Mouse (Mus musculus) macrophage (primary cell): ENCODE data around the gene Ubac2. TPM values are rescaled to one million over a fixed set of nuclear protein-coding genes. Genes with fewer than 3 reads are reported as not detected.
A peak's percentile ranks its signal among the peaks of the same experiment; 100 is the strongest.

Experiments
- H3K27ac ChIP-seq: fragments of 350-480 bp; formaldehyde crosslinking; 2 replicates; pipeline ENCODE4 v1.9.0; 2021
- H3K36me3 ChIP-seq: fragments of 350-480 bp; formaldehyde crosslinking; 2 replicates; pipeline ENCODE4 v1.9.0; 2021; ENCODE audit errors: inconsistent target
- H3K4me3 ChIP-seq: fragments of 350-480 bp; formaldehyde crosslinking; 2 replicates; pipeline ENCODE4 v1.9.0; 2021; ENCODE audit errors: inconsistent target
- H3K79me2 ChIP-seq: fragments of 350-480 bp; formaldehyde crosslinking; 2 replicates; pipeline ENCODE4 v1.9.0; 2021; ENCODE audit errors: inconsistent target
- WGBS: methylation state at CpG from one replicate; pipeline ENCODE4 v1.1.7; 2026; ENCODE audit warnings: inconsistent platforms; ENCODE audit not compliant: missing documents; 5-methylcytosine and 5-hydroxymethylcytosine counted together
- polyA plus RNA-seq: library from polyadenylated mRNA; stranded (reverse); fragments of 250-400 nt; gene quantifications from 3 replicates; pipeline ENCODE4 v1.2.4, GENCODE M21; 2018; ENCODE audit warnings: inconsistent platforms

Ubac2 gene
- polyA plus RNA-seq, 1 experiment from 2014 or later: 14.7 TPM

DNA sequence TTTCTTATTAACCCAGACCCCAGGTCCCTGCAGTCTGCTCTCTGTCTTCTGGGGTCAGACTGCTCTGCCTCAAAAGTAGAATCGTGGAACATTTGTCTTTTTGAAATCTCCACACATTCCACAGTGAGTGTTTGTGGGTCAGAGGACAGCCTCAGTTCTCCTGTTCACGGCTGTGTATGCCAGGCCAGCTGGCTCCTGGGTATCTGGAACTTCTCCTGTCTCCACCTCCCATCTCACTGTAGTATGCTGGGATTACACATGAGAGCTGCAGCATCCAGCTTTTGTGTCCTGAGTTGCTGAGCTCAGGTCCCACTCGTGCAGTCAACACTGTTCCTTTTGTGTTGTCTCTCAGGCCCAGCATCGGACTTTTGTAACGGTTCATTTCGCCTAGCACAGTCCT is 46.5 kb downstream of the Ubac2 start:
- 97% methylated on average over 6 of the region's 6 CpGs for WGBS
- no peaks in the 10 kb centered on the region for H3K36me3 ChIP-seq
- no peak overlapping the region for H3K4me3 ChIP-seq
- H3K27ac ChIP-seq: no peak overlapping the region
- H3K79me2 ChIP-seq: no peaks in the 10 kb centered on the region

DNA sequence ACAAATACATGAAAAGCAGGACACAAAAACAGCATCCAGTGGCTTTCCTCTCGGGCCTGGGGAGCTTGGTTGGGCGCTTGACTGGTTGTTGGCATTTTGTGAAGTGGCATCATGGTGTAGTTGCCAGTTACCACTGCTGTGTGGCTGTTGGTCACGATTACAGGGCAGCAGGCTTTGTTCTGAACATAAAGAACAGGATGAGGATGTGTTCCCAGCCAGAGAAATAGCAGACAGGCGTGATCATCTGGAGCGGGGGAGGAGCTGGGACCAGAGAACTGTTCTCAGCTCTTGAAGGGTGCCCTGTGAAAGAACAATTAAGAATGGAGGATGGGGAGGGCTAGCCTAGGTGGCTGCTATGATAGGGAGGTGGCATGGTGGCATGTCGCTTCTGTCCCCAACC is 48.5 kb downstream of the Ubac2 start:
- no peaks in the 10 kb centered on the region for H3K36me3 ChIP-seq
- no peak overlapping the region for H3K27ac ChIP-seq
- peaks cover 20% of the 10 kb centered on the region; the same call in 1 of the 2 replicates for H3K79me2 ChIP-seq
- WGBS: 84% methylated on average over 6 of the region's 6 CpGs
- no peak overlapping the region for H3K4me3 ChIP-seq

DNA sequence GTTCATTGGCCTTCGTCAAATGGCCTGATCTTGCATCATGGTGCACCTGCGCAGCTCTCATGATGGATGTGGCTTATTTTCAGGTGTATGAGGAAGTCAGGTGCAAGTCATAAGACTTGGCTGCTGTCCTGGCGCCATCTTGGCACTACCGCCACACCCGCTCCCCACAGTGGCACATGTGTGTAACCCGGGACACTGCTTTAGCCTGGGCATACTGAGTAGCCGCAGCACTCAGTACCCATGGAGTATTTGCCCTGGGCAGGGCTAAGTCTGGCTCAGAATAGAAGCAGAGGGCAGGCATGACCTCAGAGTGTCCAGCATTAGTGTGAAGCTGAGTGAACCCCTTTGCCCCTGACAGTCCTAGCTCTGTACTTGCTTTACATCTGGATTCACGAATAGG is 49.0 kb downstream of the Ubac2 start:
- 99% methylated on average over 8 of the region's 8 CpGs for WGBS
- H3K27ac ChIP-seq: no peak overlapping the region
- H3K79me2 ChIP-seq: peaks cover 26% of the 10 kb centered on the region; the same call in 1 of the 2 replicates
- no peak overlapping the region for H3K4me3 ChIP-seq
- H3K36me3 ChIP-seq: no peaks in the 10 kb centered on the region

DNA sequence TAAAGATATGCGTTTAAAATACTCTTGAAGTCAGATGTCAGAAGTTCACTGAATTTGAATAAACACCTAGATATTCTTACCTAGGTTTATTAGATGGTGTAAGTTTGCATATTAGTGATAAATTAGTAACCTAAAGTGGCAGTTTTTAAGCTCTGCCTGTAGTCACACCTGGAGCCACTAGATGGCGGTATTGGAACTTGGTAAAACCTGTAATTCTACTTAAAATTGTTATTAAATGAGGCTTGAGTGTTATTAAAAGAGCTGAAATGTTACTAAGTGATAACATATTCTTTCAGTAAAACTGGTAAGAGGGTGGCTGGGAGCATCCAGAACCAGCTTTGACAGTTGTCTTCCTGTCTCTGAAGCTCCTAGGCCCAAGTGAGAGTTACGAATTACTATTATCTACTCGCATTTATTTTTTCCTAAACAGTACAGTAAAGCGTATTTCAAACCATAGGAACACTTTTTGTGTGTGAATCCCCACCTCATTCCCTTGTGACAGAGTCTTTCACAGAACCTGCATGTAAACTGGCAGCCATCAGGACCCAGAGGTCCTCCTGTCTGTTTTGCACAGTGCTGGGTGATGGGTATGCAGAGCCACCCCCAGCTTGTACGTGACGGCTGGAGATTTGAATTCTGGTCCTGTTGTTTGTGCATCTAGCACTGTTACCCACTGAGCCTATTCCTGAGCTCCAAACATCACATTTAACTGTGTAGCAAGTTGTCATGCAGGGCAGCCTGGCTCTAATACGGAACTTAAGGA is 50.1 kb downstream of the Ubac2 start:
- H3K79me2 ChIP-seq: peaks cover 33% of the 10 kb centered on the region; the same call in 1 of the 2 replicates
- H3K36me3 ChIP-seq: no peaks in the 10 kb centered on the region
- H3K4me3 ChIP-seq: no peak overlapping the region
- H3K27ac ChIP-seq: peak overlapping the region; percentile 87
- 51% methylated on average over 8 of the region's 8 CpGs for WGBS

DNA sequence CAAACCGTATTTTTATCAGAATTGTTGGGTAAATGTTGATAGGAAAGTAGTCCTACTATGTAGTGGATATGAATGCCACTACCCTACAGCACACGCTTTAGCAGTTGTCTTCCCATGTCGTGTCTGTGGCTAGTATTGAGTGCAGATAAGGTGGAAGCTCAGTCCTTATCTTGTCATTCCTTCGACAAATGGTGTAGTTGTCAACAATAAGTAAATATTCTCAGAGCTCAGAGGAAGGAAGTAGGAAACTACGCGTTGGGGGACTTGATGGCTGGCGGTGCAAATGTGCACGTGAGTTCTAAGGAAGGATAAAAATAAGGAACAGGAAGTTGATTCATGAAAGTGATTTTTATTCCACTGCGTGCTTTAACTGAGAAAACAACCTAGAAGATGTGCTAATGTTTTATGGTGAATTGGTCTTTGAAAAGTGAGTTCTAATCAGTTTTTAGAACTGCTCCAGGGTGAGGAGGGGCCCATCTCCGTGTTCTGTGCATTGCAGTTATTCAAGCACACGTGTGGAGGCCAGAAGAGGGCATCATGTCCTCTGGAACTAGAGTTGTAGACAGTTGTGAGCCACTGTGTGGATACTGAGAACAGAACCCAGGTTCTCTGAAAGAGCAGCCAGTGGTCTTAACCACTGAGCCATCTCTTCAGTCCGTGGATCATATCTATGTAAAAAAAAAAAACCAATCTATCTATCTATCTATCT is 51.0 kb downstream of the Ubac2 start:
- Histone ChIP-seq H3K79me2 (peaks cover 33% of the 10 kb centered on the region; the same call in 1 of the 2 replicates), H3K4me3 (no peak overlapping the region), H3K27ac (peak overlapping the region; percentile 87), H3K36me3 (no peaks in the 10 kb centered on the region)
- 12% methylated on average over 12 of the region's 12 CpGs for WGBS

DNA sequence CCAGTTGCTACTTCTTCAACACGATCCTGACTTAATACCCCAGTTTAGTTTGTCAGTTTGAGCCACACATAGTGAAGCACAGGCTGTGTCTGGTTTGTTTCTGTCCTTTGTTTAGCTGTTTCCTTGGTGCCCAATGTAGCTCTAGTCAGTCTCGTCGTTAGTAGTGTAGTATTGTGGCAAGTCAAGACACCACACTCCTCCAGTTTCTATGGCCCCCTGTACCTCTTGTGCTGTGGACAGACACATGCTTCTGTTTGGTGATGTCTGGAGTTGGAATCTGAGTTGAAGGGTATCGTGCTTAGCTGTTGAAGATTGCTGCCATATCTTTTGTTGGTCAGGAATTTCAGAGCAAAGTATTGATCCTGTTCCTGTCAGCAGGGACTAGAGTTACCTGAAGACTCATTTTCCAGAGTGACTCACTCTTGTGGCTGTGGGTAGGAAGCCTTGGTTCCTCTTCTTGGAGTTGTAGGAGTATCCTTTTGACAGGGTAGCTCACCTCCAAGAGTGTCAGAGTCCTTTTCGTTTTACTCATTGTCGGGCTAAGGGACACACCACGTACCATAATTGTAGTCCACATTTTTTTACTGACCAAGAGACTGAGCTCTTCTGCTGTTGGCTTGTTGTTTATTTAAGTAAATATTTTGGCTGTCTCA is 52.4 kb downstream of the Ubac2 start:
- peaks cover 33% of the 10 kb centered on the region; the same call in 1 of the 2 replicates for H3K79me2 ChIP-seq
- H3K4me3 ChIP-seq: no peak overlapping the region
- WGBS: 77% methylated on average over 6 of the region's 7 CpGs
- no peaks in the 10 kb centered on the region for H3K36me3 ChIP-seq
- peak overlapping the region; percentile 87; the same call in 1 of the 2 replicates for H3K27ac ChIP-seq

DNA sequence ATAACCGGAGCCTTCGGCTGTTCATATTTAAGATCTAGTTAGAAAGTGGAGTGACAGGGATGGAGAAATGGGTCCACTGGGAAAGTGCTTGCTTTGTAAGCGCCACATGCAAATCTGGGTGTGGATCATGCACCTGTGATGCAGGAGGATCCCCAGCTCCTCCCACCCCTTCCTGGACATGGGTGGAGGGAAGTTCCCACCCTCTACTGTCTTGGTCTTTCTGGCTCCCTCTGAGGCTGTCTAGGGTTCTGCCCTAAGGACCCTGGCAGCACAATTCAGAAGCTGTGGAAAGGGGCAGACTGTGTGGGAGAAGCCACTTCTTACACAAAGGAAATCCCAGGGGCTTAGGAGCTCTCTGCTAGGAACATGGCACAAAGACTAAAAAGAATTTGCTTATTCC is 53.2 kb downstream of the Ubac2 start:
- WGBS: 93% methylated on average over 3 of the region's 3 CpGs
- Histone ChIP-seq H3K79me2 (peaks cover 33% of the 10 kb centered on the region; the same call in 1 of the 2 replicates), H3K27ac (no peak overlapping the region; the same call in 1 of the 2 replicates), H3K36me3 (no peaks in the 10 kb centered on the region), H3K4me3 (no peak overlapping the region)

DNA sequence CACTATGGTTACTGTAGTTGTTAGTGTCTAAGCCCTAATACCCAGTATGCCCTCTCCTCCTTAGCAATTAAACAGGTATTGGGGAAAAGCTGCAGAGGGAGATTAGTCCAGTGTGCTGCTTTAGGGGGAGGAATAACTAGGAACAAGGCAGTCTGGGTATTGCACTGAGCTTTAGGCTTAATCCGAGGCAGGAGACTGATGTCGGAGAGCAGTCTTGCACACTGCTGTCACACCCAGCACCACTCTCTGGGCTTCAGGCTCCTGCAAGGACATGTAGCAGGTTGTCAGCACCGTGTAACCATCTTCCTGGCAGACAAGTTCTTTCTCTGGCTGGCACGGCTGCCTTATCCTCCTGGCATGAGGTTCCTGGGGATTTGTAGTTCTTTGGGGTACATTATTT is 53.8 kb downstream of the Ubac2 start:
- 83% methylated on average over 4 of the region's 4 CpGs for WGBS
- Histone ChIP-seq H3K79me2 (peaks cover 33% of the 10 kb centered on the region; the same call in 1 of the 2 replicates), H3K4me3 (no peak overlapping the region), H3K36me3 (no peaks in the 10 kb centered on the region), H3K27ac (no peak overlapping the region)

DNA sequence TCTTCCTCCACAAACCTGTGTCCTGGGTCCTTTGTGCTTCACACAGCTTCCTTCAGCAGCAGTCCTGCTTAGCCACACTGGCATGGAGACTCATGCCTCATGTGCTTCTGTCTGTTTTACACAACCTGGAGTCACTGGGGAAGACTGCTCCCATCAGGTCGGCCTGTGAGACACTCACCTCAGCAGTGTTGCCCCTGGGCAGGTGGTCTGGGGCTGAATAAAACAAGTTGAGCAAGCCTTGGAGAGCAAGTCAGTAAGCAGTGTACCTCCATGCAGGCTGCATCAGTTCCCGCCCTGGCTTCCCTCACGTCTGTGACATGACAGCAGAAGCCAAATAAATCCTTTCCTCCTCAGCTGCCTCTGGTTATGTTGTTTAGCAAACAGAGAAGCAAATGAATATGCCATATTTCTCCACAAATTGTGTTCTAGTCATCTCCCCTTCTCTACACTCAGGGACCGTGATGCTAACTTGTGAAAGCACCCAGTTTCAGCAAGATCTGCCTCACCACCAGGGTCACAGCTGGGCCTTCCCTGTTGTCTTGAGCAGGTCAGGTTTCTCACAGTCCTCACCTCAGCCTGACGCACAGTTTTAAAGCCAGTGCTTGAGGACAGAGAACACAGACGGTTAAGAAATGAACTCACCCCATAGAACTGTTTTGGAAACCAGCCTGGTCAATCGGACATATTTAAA is 55.6 kb downstream of the Ubac2 start:
- 78% methylated on average over 7 of the region's 7 CpGs for WGBS

DNA sequence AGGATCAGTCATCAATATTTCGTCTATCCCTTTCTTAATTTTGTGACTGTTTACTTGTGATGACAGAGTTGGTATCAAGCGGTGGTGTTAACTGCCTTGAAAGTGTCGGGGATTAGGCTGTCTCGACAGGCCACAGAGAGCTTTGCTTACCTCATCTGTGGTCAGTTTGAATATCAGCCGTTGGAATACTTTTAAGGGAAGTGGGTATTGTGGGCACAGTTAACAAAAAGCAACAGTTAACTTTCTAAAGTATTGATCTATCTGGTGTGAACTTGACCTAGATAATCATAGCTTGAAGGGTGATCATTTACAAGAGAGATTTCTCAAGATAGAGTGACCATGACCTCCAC is 56.2 kb downstream of the Ubac2 start:
- Histone ChIP-seq H3K36me3 (no peaks in the 10 kb centered on the region), H3K4me3 (no peak overlapping the region), H3K27ac (peak overlapping the region; percentile 10; the same call in 1 of the 2 replicates), H3K79me2 (peaks cover 33% of the 10 kb centered on the region; the same call in 1 of the 2 replicates)
- 9% methylated on average over 5 of the region's 5 CpGs for WGBS

More for the DNA sequence above, 55.6 kb downstream of the Ubac2 start:
- peak overlapping the region; percentile 10; the same call in 1 of the 2 replicates for H3K27ac ChIP-seq
- H3K4me3 ChIP-seq: no peak overlapping the region
- peaks cover 33% of the 10 kb centered on the region; the same call in 1 of the 2 replicates for H3K79me2 ChIP-seq
- H3K36me3 ChIP-seq: no peaks in the 10 kb centered on the region

DNA sequence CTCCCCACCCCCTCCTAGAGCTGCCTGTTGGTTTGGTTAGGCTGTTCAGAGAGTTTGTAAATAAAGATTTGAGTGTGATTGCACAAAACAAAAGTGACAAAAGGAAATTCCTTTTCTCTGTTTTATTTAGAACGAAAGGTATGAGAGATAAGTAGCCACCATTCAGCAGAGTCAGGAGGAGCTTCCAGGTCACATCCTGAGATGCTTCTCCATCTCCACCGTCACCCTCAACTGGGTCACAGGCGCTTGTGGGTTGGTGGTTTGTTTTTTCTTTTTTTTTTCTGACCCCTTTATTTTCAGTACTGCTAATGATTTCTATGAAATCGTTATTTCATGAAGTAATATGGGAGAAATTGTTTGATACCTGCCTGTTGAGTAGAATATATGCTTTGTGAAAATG is 57.9 kb downstream of the Ubac2 start:
- H3K4me3 ChIP-seq: no peak overlapping the region
- peaks cover 25% of the 10 kb centered on the region; the same call in 1 of the 2 replicates for H3K79me2 ChIP-seq
- H3K36me3 ChIP-seq: no peaks in the 10 kb centered on the region
- 81% methylated on average over 4 of the region's 4 CpGs for WGBS
- no peak overlapping the region for H3K27ac ChIP-seq

DNA sequence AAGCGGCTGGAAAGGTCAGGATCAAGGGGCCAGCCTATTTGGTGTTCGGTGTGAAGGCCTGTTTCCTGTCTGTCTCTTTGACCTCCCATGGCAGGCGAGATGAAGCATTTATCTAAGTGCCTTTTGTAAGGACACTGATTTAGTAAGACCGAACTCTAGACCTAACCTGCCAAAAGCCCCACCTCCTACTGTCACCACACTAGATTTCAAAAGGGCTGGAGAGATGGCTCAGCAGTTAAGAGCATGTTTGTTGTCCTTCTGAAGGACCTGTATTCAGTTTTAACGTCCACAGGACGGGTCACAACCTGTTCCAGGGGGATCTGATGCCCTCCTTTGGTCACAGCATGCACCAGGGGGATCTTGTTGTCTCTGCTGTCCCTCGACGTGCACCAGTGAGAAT is 58.4 kb downstream of the Ubac2 start:
- no peak overlapping the region for H3K4me3 ChIP-seq
- 88% methylated on average over 8 of the region's 8 CpGs for WGBS
- H3K79me2 ChIP-seq: peaks cover 20% of the 10 kb centered on the region; the same call in 1 of the 2 replicates
- no peaks in the 10 kb centered on the region for H3K36me3 ChIP-seq
- H3K27ac ChIP-seq: 0 out of 2 replicates have a peak overlapping the region, but pooled peaks have one; percentile 91

DNA sequence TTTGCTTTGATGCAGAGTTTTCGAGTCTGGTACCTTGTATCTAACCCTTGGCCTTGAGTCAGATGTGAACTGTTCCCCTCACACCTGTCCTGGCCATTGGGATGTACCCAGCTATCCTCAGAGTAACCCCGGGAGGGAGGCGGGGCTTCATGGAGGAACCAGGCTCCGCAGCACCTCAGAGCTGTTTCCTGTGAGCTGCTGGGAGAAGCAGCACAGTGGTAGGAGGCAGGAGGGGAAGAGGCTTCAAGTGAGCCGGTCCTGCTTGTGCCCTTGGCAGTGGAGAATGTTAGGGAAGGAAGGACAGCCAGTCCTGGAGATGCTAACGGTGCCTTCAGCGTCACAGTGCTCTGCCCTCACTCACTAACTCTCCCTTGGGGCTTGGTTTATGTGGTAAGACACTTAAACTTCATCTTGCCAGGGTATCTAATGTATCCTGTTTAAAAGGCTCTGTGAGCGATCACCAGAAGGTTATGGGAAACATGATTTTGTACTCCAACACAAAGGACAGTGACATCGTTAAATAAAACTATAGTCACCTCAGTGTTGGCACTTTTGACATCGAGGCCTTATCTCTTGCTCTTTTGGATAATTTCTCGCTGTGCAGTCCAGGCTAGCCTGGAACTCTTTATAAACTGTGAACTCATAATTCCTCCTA is 59.3 kb downstream of the Ubac2 start:
- Histone ChIP-seq H3K27ac (peak overlapping the region; percentile 91), H3K4me3 (no peak overlapping the region), H3K79me2 (peaks cover 12% of the 10 kb centered on the region; the same call in 1 of the 2 replicates), H3K36me3 (no peaks in the 10 kb centered on the region)
- WGBS: 35% methylated on average over 11 of the region's 11 CpGs
